Mouse (Mus musculus): ENCODE results near the gene Slmap. TPM values are rescaled to one million over a fixed set of nuclear protein-coding genes. Genes with fewer than 3 reads are reported as not detected.
"Not testable (repeated sequence)": the region's sequence is repeated elsewhere in the genome, so short reads cannot be mapped to it uniquely, and the experiment has no call there.

Slmap gene
- polyA plus RNA-seq, 1 experiment from 2014 or later, result 161 TPM

DNA sequence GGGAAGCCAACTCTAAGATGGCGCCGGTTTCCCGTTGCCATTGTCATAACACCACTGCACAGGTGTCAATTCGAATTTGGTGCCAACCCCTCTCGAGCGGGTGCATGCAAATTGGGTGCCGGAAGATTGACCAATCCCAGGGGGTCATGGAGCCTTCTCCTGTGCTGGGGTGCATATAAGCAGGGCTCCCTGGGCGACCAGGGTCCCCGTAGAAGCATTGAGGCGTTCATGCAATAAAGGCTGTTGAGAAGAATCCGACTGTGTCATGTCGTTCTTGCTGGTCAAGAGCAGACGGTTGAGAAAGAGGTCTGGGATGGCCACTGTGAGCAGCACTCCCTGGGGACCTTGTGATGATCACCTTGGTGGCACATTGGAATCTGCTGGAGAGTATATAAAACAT, 142.9 kb downstream of the Slmap start:
- ATAC-seq (ENCODE audit: insufficient number of reproducible peaks, insufficient read depth, low FRiP score, low read depth), result no peak
- Histone ChIP-seq H3K4me3 (ENCODE audit: control insufficient read depth in 1 of 2, insufficient read depth in 1 of 2, low read depth in 1 of 2, low read length in 2 of 2) (no peak overlapping the region), H3K9me3 (ENCODE audit: control insufficient read depth, low read length) (peaks cover 9% of the 10 kb centered on the region), H3K4me2 (ENCODE audit: low read length) (no peak overlapping the region), H3K27ac (replicated peaks in 1 of 2; ENCODE audit: control insufficient read depth in 1 of 2, insufficient read depth in 1 of 2, low read depth in 2 of 2, low read length in 2 of 2) (no peak overlapping the region), H3K36me3 (ENCODE audit: control insufficient read depth, insufficient read depth, low read length) (peaks cover 9% of the 10 kb centered on the region), H3K4me1 (ENCODE audit: control insufficient read depth in 2 of 2, insufficient read depth in 2 of 2, low read length in 2 of 2) (no peaks in the 10 kb centered on the region), H3K27me3 (ENCODE audit: control insufficient read depth, insufficient read depth, low read length) (no peaks in the 10 kb centered on the region), H3K9ac (ENCODE audit: low read length) (no peak overlapping the region)
- 86% methylated on average over 13 of the region's 13 CpGs for WGBS

DNA sequence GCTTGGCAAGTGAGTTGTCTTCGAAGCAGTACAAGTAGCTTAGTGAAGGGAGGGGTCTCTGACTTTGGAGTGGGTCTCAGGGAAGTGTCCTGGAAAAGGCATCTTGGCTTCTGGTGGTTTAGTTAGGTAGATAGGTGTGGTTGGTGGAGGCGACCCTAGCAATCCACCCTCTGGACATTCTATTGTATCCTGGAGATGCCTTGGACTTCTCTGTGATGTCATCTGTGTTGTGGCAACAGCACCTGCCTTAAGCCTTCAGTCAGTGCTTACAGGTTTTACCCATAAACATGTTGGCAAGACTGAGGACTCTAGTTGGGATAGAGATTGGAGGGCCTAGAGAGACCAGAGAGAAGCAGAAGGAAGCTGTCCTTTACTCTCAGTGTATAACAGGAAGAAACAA, 145.8 kb downstream of the Slmap start:
- not testable (repeated sequence) for H3K36me3 ChIP-seq (ENCODE audit: control insufficient read depth, insufficient read depth, low read length); ATAC-seq (ENCODE audit: insufficient number of reproducible peaks, insufficient read depth, low FRiP score, low read depth); H3K27me3 ChIP-seq (ENCODE audit: control insufficient read depth, insufficient read depth, low read length); H3K4me2 ChIP-seq (ENCODE audit: low read length); H3K4me1 ChIP-seq (ENCODE audit: control insufficient read depth in 2 of 2, insufficient read depth in 2 of 2, low read length in 2 of 2); H3K9me3 ChIP-seq (ENCODE audit: control insufficient read depth, low read length); H3K27ac ChIP-seq (replicated peaks in 1 of 2; ENCODE audit: control insufficient read depth in 1 of 2, insufficient read depth in 1 of 2, low read depth in 2 of 2, low read length in 2 of 2); H3K9ac ChIP-seq (ENCODE audit: low read length); H3K4me3 ChIP-seq (ENCODE audit: control insufficient read depth in 1 of 2, insufficient read depth in 1 of 2, low read depth in 1 of 2, low read length in 2 of 2)
- WGBS, result 86% methylated on average over 2 of the region's 2 CpGs

DNA sequence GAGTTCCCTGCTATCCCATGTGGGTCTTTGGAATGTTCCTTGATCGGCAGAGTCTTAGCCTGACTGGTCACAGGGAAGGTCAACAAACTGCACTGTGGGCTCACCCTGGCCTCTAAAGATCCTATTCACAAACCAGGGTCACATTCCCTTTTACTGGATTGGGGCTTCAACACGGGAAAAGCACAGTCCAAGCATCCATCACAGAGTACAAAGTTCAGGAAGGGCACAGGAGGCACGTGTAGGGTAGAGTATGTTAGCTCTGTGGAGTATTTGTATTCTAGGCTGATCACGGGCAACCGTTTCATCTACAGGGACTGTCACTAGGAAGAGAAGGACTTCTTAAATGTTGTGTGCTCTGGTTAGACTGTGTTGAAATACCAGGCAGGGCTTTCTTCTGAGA, 147.7 kb downstream of the Slmap start:
- not testable (repeated sequence) for H3K27ac ChIP-seq (replicated peaks in 1 of 2; ENCODE audit: control insufficient read depth in 1 of 2, insufficient read depth in 1 of 2, low read depth in 2 of 2, low read length in 2 of 2); H3K9me3 ChIP-seq (ENCODE audit: control insufficient read depth, low read length); ATAC-seq (ENCODE audit: insufficient number of reproducible peaks, insufficient read depth, low FRiP score, low read depth); H3K27me3 ChIP-seq (ENCODE audit: control insufficient read depth, insufficient read depth, low read length); H3K4me3 ChIP-seq (ENCODE audit: control insufficient read depth in 1 of 2, insufficient read depth in 1 of 2, low read depth in 1 of 2, low read length in 2 of 2); H3K4me1 ChIP-seq (ENCODE audit: control insufficient read depth in 2 of 2, insufficient read depth in 2 of 2, low read length in 2 of 2); H3K36me3 ChIP-seq (ENCODE audit: control insufficient read depth, insufficient read depth, low read length); H3K9ac ChIP-seq (ENCODE audit: low read length); H3K4me2 ChIP-seq (ENCODE audit: low read length)
- WGBS, result 69% methylated on average over 5 of the region's 5 CpGs

DNA sequence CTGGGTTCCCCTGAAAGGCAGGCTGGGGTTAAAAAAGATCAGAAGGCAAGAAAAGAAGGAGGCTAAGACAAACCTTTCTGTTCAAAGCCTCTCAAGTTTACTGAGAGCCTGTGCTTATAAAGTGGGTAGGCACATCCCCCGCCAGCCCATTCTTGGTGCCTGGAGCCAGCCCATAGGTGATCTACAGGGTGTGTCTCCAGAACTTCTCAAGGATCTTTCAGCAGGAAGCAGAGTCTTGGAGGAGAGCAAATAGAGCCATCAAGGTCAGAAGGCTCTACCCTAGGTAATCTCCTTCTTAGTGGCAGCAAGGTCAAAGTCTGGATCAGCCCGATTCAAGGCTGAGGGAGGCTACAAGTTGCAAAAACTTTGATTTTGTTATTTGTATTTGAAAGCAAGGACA, 149.1 kb downstream of the Slmap start:
- H3K4me3 ChIP-seq (ENCODE audit: control insufficient read depth in 1 of 2, insufficient read depth in 1 of 2, low read depth in 1 of 2, low read length in 2 of 2); H3K9ac ChIP-seq (ENCODE audit: low read length); H3K4me1 ChIP-seq (ENCODE audit: control insufficient read depth in 2 of 2, insufficient read depth in 2 of 2, low read length in 2 of 2); H3K4me2 ChIP-seq (ENCODE audit: low read length); H3K36me3 ChIP-seq (ENCODE audit: control insufficient read depth, insufficient read depth, low read length); H3K27me3 ChIP-seq (ENCODE audit: control insufficient read depth, insufficient read depth, low read length); ATAC-seq (ENCODE audit: insufficient number of reproducible peaks, insufficient read depth, low FRiP score, low read depth); H3K9me3 ChIP-seq (ENCODE audit: control insufficient read depth, low read length); H3K27ac ChIP-seq (replicated peaks in 1 of 2; ENCODE audit: control insufficient read depth in 1 of 2, insufficient read depth in 1 of 2, low read depth in 2 of 2, low read length in 2 of 2): not testable (repeated sequence)
- 74% methylated on average over 2 of the region's 2 CpGs for WGBS

DNA sequence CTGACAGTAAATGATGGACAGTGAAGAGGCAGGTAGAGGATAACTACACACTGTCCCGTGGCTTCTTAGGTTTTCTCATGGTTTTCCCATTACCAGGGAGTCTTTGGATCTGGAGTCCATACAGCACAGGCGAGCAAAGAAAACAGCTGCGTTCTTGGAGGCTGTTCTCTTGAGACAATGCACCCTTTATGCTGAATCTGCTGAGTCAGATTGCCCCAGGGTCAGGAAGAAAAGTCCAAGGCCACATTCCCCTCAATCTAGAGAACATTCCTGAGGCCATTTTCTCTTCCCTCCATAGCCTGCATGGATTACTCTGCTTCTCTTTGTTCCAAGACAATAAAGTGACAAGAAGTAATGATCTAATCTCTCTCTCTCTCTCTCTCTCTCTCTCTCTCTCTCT, 155.7 kb downstream of the Slmap start:
- no peak overlapping the region for H3K27ac ChIP-seq (replicated peaks in 1 of 2; ENCODE audit: control insufficient read depth in 1 of 2, insufficient read depth in 1 of 2, low read depth in 2 of 2, low read length in 2 of 2)
- ATAC-seq (ENCODE audit: insufficient number of reproducible peaks, insufficient read depth, low FRiP score, low read depth), result no peak
- H3K36me3 ChIP-seq (ENCODE audit: control insufficient read depth, insufficient read depth, low read length), result no peaks in the 10 kb centered on the region
- H3K27me3 ChIP-seq (ENCODE audit: control insufficient read depth, insufficient read depth, low read length), result no peaks in the 10 kb centered on the region
- no peaks in the 10 kb centered on the region for H3K9me3 ChIP-seq (ENCODE audit: control insufficient read depth, low read length)
- WGBS, result 68% methylated on average over 3 of the region's 3 CpGs
- H3K4me2 ChIP-seq (ENCODE audit: low read length), result no peak overlapping the region
- no peak overlapping the region for H3K9ac ChIP-seq (ENCODE audit: low read length)
- H3K4me1 ChIP-seq (ENCODE audit: control insufficient read depth in 2 of 2, insufficient read depth in 2 of 2, low read length in 2 of 2), result no peaks in the 10 kb centered on the region
- H3K4me3 ChIP-seq (ENCODE audit: control insufficient read depth in 1 of 2, insufficient read depth in 1 of 2, low read depth in 1 of 2, low read length in 2 of 2), result no peak overlapping the region

DNA sequence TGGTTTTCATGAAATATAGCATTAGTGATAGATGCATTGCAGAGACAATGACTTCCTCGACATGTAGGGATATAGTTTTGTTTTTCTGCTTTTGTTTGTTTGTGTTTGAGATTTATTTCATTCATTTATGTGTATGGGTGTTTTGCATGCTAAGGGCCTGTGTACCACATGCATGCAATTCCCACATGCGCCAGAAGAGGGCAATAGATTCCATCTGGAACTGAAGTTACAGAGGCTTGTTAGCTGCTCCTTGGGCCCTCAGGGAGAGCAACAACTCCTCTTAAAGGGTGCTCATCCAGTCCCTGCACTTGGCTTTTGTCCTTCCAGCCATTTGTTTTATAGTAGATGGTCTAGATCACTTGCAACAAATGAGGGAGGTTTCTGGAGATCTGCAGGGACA, 158.1 kb downstream of the Slmap start:
- H3K36me3 ChIP-seq (ENCODE audit: control insufficient read depth, insufficient read depth, low read length), result no peaks in the 10 kb centered on the region
- H3K9me3 ChIP-seq (ENCODE audit: control insufficient read depth, low read length), result no peaks in the 10 kb centered on the region
- H3K27me3 ChIP-seq (ENCODE audit: control insufficient read depth, insufficient read depth, low read length), result no peaks in the 10 kb centered on the region
- H3K9ac ChIP-seq (ENCODE audit: low read length), result no peak overlapping the region
- no peak overlapping the region for H3K4me2 ChIP-seq (ENCODE audit: low read length)
- H3K27ac ChIP-seq (replicated peaks in 1 of 2; ENCODE audit: control insufficient read depth in 1 of 2, insufficient read depth in 1 of 2, low read depth in 2 of 2, low read length in 2 of 2), result no peak overlapping the region
- no peak for ATAC-seq (ENCODE audit: insufficient number of reproducible peaks, insufficient read depth, low FRiP score, low read depth)
- WGBS, result 3% methylated on average over 2 of the region's 2 CpGs
- no peak overlapping the region for H3K4me3 ChIP-seq (ENCODE audit: control insufficient read depth in 1 of 2, insufficient read depth in 1 of 2, low read depth in 1 of 2, low read length in 2 of 2)
- no peaks in the 10 kb centered on the region for H3K4me1 ChIP-seq (ENCODE audit: control insufficient read depth in 2 of 2, insufficient read depth in 2 of 2, low read length in 2 of 2)

Other genes starting within 250 kb of the Slmap start
- 26.7 and 30.3 TPM in 2 replicates for gene Dennd6a, start 38.9 kb upstream of the Slmap start, polyA plus RNA-seq (2014; fragmentation: Nextera tagmentation; extraction: Ambion mirVana)
- gene Arf4, start 103.1 kb upstream of the Slmap start, polyA plus RNA-seq (2014; fragmentation: Nextera tagmentation; extraction: Ambion mirVana), result 411 and 444 TPM in 2 replicates
- gene Pde12, start 135.0 kb upstream of the Slmap start, polyA plus RNA-seq (2014; fragmentation: Nextera tagmentation; extraction: Ambion mirVana), result 8.6 and 8.7 TPM in 2 replicates
- 0.01 and 0.03 TPM in 2 replicates for gene Dnah12, start 158.3 kb upstream of the Slmap start, polyA plus RNA-seq (2014; fragmentation: Nextera tagmentation; extraction: Ambion mirVana)

Data from heart, embryonic 14.5 days (tissue).